Mouse (Mus musculus) ES-Bruce4 (cell line): ENCODE data around the gene Fndc3b. TPM values are rescaled to one million over a fixed set of nuclear protein-coding genes. Genes with fewer than 3 reads are reported as not detected.
"Not testable (repeated sequence)": the region's sequence is repeated elsewhere in the genome, so short reads cannot be mapped to it uniquely, and the experiment has no call there.

Experiments
- H3K27ac ChIP-seq: 2 replicates; pipeline ENCODE4 v1.5.1; 2012; ENCODE audit warnings: low read length, inconsistent platforms; ENCODE audit not compliant: insufficient read depth
- H3K27me3 ChIP-seq: 2 replicates; pipeline ENCODE4 v1.6.1; 2012; ENCODE audit warnings: mild to moderate bottlenecking, low read length, inconsistent platforms; ENCODE audit not compliant: control insufficient read depth, poor library complexity, insufficient read depth, severe bottlenecking
- H3K36me3 ChIP-seq: 2 replicates; pipeline ENCODE4 v1.6.1; 2012; ENCODE audit warnings: inconsistent platforms, mild to moderate bottlenecking, low read length, moderate library complexity; ENCODE audit not compliant: control insufficient read depth, poor library complexity, insufficient read depth, severe bottlenecking
- H3K4me1 ChIP-seq: one replicate; pipeline ENCODE4 v1.8.1; 2011; ENCODE audit warnings: low read length; ENCODE audit not compliant: control insufficient read depth, insufficient read depth
- H3K4me3 ChIP-seq: 2 replicates; pipeline ENCODE4 v1.5.1; 2011; ENCODE audit warnings: low read depth, mild to moderate bottlenecking, low read length
- H3K9ac ChIP-seq: 2 replicates; pipeline ENCODE4 v1.6.1; 2012; ENCODE audit warnings: low read depth, mild to moderate bottlenecking, inconsistent platforms; ENCODE audit not compliant: poor library complexity, severe bottlenecking
- H3K9me3 ChIP-seq: replicated peaks from 2 replicates; pipeline ENCODE4 v1.6.1; 2012; ENCODE audit warnings: mild to moderate bottlenecking, low read length, inconsistent platforms; ENCODE audit not compliant: control insufficient read depth, poor library complexity, insufficient read depth, severe bottlenecking
- CTCF ChIP-seq: IDR thresholded peaks from one replicate; pipeline ENCODE4 v1.8.1; 2011; ENCODE audit warnings: low read depth, low read length
- EP300 ChIP-seq: IDR thresholded peaks from 2 replicates; pipeline ENCODE4 v1.6.1; 2011; ENCODE audit warnings: low read depth, low read length; ENCODE audit not compliant: insufficient read depth
- POLR2A ChIP-seq: IDR thresholded peaks from one replicate; pipeline ENCODE4 v1.8.1; 2011; ENCODE audit warnings: low read length; ENCODE audit not compliant: insufficient read depth
- polyA plus RNA-seq: library from polyadenylated mRNA; stranded (reverse); fragments of >200 nt; gene quantifications from 2 replicates; pipeline ENCODE4 v1.2.4, GENCODE M21; 2011; ENCODE audit warnings: low read depth; ENCODE audit not compliant: missing spikeins, insufficient read depth, insufficient read length

Fndc3b gene
- polyA plus RNA-seq, 1 experiment = 36.7 TPM

- Histone ChIP-seq H3K9me3 (no peaks in the 10 kb centered on the region), H3K4me3 (no peak overlapping the region), H3K9ac (no peak overlapping the region), H3K4me1 (no peaks in the 10 kb centered on the region), H3K36me3 (no peaks in the 10 kb centered on the region), H3K27me3 (no peaks in the 10 kb centered on the region), H3K27ac (no peak overlapping the region)
- no peak for TF ChIP-seq POLR2A
- no peak for TF ChIP-seq EP300
- no peak for TF ChIP-seq CTCF
These were observed 227.3 kb downstream of the Fndc3b start for GRCm38 (mm10) chr3:27483762-27484161.

- Histone ChIP-seq H3K27me3 (no peaks in the 10 kb centered on the region), H3K9ac (no peak overlapping the region), H3K4me1 (no peaks in the 10 kb centered on the region), H3K27ac (no peak overlapping the region), H3K9me3 (no peaks in the 10 kb centered on the region), H3K4me3 (no peak overlapping the region), H3K36me3 (no peaks in the 10 kb centered on the region)
- TF ChIP-seq CTCF (no peak), POLR2A (no peak), EP300 (no peak)
These were observed 227.8 kb downstream of the Fndc3b start for GRCm38 (mm10) chr3:27483321-27483720.

- Histone ChIP-seq H3K36me3 (no peaks in the 10 kb centered on the region), H3K27me3 (no peaks in the 10 kb centered on the region), H3K4me1 (no peaks in the 10 kb centered on the region), H3K27ac (no peak overlapping the region), H3K9ac (no peak overlapping the region), H3K9me3 (no peaks in the 10 kb centered on the region), H3K4me3 (no peak overlapping the region)
- TF ChIP-seq CTCF = no peak
These were observed 229.4 kb downstream of the Fndc3b start for GRCm38 (mm10) chr3:27481738-27482137.

- no peaks in the 10 kb centered on the region for H3K36me3 ChIP-seq
- H3K27me3 ChIP-seq = no peaks in the 10 kb centered on the region
- H3K4me3 ChIP-seq = no peak overlapping the region
- H3K9ac ChIP-seq = no peak overlapping the region
- H3K9me3 ChIP-seq = no peaks in the 10 kb centered on the region
- H3K4me1 ChIP-seq = no peaks in the 10 kb centered on the region
- TF ChIP-seq EP300 = no peak
- no peak for TF ChIP-seq POLR2A
- no peak for TF ChIP-seq CTCF
- H3K27ac ChIP-seq = no peak overlapping the region
These were observed 231.7 kb downstream of the Fndc3b start for GRCm38 (mm10) chr3:27479378-27479777.

- TF ChIP-seq CTCF (no peak), POLR2A (no peak), EP300 (no peak)
- no peaks in the 10 kb centered on the region for H3K4me1 ChIP-seq
These were observed 232.4 kb downstream of the Fndc3b start for GRCm38 (mm10) chr3:27478563-27479156.

GRCm38 (mm10) chr3:27477749-27478148, 233.4 kb downstream of the Fndc3b start:
- H3K27ac ChIP-seq, H3K4me1 ChIP-seq, H3K27me3 ChIP-seq, H3K4me3 ChIP-seq, H3K9ac ChIP-seq, H3K36me3 ChIP-seq, H3K9me3 ChIP-seq: not testable (repeated sequence)

More at GRCm38 (mm10) chr3:27478563-27479156, 232.4 kb downstream of the Fndc3b start:
- H3K9me3 ChIP-seq = peaks cover 3% of the 10 kb centered on the region; the same call in 1 of the 2 replicates
- no peaks in the 10 kb centered on the region for H3K36me3 ChIP-seq
- no peak overlapping the region for H3K27ac ChIP-seq
- no peaks in the 10 kb centered on the region for H3K27me3 ChIP-seq
- H3K4me3 ChIP-seq = no peak overlapping the region
- no peak overlapping the region for H3K9ac ChIP-seq
